Mouse (Mus musculus) left cerebral cortex, adult 9 months (tissue): ENCODE measurements around the gene Susd3.
A peak's percentile ranks its signal among the peaks of the same experiment; 100 is the strongest.

Experiments used
- DNase-seq, 2 experiments: peaks; one replicate each; pipeline ENCODE4 v3.0.0; 2022; ENCODE audit warnings: low spot score in 2 of 2

Gene Susd3

GRCm38 (mm10) chr13:49187288-49188218, 61.0 kb downstream of the Susd3 start, which contains the start of gene Ninj1:
TSS of gene Ninj1 (plus strand) at chr13:49187485.
- peak; percentile 64 to 78 for DNase-seq

GRCm38 (mm10) chr13:49186798-49187287, 61.7 kb downstream of the Susd3 start:
- DNase-seq: no peak

DNA sequence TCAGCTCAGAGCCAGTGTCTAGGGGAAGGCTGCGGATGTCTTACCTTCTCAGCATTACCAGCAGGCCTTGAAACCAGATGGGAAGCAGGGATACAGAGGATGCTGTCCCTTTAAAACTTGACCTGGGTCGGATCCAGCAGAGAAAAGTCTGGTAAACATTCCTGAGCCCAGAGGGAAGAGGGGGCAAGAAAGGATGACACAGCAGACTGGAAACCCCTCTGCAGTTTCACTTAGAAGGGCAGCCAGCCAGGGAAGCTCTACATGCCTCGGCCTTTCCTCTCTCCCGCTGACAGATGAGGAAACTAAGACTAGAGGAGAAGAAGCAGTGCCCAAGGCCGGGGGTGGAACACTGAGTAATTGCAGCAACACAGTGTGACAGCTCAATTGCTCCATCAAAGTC, 64.9 kb downstream of the Susd3 start:
- no peak for DNase-seq

DNA sequence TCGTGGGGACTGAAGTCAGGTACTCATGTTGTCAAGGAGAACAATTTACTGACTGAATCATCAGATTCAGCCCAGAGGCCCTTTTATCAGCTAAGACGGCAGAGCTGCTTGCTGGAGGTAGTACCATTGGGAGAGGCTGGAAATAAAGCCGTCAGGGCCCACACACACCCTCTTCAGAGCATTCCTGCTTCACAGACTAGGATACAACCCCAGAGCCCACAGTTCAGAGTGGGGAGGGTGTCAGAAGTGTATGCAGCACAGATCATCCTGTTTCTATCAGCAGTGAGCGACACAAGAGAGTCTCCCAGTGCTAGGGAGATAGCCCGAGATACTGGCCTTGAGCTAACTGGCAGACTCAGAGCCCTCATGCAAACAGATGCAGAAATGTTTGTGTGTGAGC, 65.3 kb downstream of the Susd3 start:
- DNase-seq: no peak

DNA sequence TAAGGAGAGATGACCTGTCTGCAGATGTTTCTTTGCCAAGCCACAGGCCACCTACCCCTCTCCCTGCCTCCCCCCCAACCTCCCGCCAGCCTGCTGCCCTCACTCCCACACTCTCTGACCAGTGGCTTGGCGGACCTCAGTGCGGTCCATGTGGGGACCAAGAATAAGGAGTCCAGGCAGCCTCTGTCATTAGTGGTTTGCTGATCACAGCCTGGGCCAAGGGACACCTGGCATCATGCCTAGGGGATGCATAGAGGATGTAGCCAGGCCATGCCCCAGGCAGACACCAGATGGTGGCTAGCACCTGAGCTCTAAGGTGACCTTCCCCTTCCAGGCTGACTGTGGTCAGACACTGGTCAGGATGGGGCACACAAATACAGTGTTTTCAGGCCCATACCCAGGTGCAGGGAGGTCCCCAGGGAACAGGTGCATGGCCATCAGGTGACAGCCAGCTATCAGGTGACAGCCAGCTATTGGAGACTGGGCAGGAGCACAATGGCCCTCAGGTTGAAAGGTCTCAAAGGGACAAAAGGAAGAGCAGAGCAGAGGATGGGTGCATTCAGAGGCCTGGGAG, 67.0 kb downstream of the Susd3 start:
- DNase-seq: no peak

DNA sequence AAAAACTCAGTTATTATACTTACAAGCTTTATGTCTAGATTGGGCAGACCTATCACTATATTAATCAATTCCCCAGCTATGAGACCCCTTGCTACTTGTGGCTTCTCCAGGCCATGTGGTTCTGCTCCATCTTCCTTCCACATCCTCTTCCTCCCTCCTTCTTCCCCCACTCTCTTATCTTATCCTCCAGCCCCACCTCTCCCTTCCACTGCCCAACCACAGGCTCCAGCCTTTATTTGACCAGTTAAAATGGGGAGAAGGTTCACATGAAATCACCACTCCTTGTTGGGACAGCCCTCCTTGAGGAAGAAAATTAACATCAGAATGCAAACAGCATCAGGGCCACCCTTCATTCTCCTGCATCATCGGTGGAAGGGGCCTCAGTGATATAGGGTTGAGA, 67.8 kb downstream of the Susd3 start:
- no peak for DNase-seq
